Mouse (Mus musculus) kidney, postnatal 36 days (tissue): ENCODE data around the gene Btbd11.

Source experiments
- DNase-seq, 2 experiments: peaks; one replicate each; pipeline ENCODE4 v3.0.0; 2021 to 2022; ENCODE audit warnings: mixed read lengths in 2 of 2

Gene Btbd11

DNA sequence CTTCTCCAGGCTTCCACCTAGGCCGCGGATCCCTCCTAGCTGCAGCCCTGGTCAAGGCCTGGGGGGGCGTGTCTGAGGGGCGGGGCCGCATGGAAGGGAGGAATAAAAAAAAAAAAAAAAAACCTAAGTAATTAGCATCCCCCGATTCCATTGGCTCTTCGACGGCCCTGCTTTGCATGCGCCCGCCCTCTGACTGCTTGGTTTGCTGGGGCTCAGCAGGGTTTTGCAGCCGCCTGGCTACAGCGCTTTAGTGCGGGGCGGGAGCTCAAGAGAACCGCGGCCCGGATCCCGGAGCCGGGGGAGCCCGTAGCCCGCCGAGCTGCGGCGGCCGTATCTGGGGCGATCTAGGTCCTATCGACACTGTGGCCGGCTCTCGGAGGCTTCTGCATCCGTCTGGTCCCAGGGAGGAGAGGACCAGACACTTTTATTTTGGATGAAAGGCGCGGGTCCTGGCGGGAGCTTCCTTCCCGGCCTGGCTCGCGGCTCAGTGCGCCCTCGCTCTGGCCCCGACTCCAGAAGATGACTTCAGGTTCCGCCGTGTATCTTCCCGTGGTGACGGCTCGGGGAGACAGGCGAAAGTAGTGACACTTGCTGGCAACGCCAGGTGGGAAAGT, at the start of gene Btbd11:
TSS of gene Btbd11 (plus strand) at position 210 of the 614 bp plus-strand sequence.
- DNase-seq = peak; percentile 95 to 96

DNA sequence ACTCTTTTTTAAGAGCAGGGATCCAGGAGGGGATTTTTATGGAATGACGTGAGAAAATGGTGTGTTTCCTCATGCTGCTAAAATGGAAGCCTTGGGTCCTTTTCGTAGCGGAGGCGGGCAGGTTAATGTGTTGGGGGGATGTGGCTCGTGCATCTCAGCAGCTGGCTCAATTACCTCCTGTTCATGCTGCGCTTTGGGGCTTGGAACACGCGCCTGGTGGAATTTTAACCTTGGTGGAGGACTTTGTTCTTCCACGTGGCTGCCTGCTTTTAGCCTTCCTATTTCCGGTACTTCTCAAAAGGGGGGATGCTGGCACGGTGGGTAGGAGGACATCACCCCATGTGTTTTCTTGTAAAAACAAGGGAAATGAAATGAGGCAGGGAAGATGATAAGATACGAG, 47.9 kb upstream of the Btbd11 start:
- peak; percentile 46 to 69 for DNase-seq

DNA sequence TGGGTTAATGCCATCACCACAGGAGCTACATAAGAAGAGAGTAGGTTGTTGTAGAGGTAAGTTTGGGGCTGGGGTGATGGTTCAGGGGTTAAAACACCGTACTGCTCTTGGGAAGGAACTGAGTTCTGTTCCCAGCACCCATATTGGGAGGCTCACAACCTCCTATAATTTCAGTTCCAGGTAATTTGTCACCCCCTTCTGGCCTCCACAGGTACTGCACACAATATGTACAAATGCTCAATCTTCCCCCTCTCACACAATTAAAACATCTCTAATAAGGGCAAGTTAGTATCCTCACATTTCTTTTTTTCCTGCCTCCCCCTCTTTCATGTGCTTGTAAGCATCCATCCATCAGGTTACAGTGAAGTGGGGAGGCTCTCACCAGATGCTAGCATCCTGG, 44.7 kb upstream of the Btbd11 start:
- no peak for DNase-seq

DNA sequence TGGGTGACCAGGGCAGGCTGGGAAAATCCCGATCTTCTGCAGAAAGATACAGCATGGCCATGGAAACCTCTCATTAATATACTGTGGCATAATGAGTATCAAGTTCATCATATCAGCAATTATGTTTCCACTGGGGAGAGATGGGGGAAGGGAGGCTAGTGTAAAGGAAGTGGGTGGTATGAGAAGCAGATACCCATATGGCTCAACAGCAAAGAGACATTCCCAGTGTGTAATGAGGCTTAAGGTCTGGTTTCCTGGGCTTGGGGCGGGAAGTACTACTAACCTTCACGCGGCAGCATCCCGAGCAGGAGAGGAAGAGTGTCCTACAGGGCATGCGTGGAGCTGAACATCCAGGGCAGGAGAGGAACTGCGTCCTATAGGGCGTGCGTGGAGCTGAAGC, 39.4 kb upstream of the Btbd11 start:
- no peak for DNase-seq

DNA sequence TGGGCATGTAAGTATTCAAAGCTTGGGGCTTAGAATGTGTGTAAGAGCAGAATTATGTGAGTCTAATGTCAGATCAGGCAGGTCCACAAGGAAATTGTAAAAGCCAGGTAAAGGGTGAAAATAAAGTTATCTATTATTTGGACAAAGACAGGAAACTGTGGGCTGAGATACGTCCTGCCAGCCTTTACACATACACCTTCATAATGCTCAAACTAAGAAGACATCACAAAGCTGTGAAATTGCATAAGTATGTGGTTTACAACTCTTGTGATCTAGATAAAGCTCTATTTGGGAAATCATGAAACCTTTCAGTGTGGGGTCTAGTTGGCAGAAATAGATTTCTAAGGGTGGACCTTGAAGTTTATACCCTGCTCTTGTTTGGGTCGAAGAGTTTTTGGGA, 34.1 kb upstream of the Btbd11 start:
- DNase-seq = no peak

DNA sequence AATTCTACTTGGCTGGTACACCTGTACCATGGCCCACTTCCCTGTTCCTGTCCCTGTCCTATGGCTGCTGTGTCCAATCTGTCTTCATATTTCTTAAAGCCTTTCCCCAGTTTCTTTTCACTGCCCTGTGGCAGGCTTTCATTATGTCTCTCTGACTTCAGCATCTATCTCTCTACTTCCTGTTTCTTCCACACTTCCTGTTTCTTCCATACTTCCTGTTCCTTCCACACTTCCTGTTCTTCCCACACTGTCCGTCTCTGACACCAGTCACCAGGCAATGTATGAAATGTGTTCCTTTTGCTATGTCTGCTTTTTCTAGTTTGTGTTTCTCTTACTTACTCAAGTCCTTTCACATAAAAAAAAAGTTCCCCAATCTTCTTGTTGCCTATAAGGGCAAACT, 32.3 kb upstream of the Btbd11 start:
- no peak for DNase-seq

DNA sequence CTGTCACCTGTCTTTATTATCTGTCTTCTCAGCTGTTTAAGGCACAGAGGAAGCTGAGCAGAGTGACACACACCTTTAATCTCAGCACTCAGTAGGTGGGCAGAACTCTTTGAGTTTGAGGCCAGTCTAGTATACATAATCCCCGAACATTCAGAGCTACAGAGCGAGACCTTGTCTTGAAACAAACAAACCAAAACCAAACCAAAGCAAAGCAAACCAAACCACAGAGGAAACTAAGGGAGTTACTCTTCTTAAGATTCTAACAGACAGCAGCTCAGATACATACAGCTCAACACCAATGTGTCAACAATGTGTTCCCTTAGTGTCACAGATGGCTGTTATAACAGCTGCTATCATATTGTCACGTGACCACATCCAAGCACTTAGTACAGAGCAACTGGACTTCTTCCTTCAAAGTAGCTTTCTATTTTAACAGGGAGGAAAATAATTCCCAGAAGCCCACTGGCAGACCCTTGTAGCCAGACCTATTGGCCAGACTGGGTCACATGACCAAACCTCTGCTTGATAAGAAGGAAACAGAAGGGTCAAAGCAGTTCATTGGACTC, 27.0 kb upstream of the Btbd11 start:
- DNase-seq = no peak

DNA sequence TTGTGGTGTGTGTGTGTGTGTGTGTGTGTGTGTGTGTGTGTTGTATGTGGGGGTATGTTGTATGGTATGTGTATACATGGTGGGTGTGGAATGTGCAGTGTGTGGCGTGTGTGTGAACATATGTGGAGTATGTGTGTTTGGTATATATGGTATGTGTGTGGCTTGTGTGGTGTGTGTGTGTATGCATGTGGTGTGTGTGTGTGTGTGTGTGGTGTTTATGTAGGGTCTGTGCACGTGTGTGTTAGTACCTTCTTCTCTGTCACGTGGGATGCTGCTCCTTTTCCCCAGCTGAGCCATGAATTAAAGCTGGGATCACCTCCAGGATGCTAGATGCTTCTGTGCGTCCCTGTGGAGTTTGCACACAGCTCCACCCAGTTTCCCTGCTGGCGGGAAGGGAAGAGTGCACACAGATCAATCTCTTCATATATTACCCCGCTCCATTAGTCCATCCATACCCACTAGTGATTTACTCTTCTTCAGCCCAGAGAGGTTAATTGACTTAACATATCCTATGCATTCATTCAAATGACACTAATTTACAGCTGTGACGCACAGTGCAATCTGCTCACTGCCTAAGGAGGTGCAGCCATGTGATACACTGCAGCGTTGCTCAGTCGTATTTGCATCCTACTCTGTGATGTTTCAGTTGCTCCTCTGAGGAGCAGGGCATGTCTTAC, 23.7 kb upstream of the Btbd11 start:
- no peak for DNase-seq

DNA sequence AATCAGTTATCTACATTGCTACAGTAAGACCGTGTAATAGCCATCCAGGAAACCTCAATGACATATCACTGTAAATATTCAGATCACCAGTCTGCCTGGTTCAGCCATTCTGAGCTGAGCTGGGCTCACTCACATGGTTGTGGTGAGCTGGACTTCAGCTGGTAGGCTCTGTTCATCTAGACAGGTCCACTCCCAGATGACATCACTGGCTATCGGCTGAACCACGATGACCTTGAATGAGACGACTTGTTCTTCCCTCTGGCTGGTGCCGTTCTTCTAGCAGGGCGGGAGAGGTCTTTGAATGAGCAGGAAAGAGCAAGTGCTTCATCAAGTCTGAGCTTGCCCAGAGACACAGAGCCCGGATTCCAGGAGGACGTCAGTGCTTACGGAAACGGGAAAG, 19.7 kb upstream of the Btbd11 start:
- no peak for DNase-seq

DNA sequence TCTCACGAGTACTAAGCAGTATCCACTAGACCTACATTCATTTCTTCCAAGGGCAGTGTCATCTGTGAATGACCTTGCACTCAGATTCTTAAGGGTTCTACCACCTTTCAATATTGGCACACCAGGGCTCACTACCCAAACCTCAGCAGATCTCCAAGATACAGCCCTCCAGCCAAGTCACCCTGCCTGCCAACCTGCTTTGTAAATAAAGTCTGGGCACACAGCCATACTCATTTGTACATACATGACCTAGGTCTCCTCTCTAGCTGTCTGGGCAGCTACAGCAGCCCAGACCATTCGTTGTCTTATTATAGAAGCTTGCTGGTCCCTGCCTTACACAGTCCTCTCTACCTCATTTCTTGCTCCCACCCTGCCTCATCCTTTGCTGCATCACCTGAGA, 15.3 kb upstream of the Btbd11 start:
- DNase-seq = peak in 1 of 2 experiments; percentile 9

DNA sequence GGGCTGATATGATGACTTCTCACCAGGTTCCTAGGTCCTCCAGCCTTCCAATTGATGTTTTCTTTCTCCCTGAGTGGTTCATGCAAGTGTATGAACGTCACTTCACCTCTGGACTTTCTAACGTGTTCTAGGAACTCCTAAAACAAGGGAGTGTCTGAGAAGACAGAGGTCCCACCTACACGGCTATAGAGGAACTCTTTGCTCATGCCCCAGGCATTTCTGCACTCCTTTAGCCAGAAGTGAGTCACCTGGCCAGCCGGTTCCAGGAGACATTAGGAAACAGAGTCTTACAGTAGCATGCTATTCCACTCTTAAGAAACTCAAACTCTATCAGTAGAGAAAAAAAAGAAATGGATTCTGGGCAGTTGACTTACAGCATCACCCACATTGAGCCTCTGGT, 14.5 kb upstream of the Btbd11 start:
- no peak for DNase-seq

DNA sequence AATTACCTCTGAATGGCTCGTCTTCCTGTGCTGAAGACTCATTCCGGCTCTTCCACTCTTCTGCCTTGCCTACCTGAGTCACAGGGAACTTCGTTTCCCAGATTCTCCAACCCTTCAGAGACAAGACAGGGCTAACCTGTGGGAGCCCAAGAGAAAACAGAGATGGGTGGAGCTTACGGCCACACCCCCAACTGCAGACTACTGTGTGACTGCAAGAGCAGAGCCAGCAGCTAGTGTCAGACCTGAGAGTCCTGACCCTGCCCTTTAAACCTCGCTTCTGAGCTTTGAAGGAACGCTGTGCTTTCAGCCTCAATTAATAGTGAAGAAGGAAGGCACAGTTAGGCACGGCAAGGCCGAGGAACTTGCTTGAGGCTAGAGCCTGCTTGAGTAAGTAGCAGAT, 7.6 kb upstream of the Btbd11 start:
- peak; percentile 54 to 75 for DNase-seq

DNA sequence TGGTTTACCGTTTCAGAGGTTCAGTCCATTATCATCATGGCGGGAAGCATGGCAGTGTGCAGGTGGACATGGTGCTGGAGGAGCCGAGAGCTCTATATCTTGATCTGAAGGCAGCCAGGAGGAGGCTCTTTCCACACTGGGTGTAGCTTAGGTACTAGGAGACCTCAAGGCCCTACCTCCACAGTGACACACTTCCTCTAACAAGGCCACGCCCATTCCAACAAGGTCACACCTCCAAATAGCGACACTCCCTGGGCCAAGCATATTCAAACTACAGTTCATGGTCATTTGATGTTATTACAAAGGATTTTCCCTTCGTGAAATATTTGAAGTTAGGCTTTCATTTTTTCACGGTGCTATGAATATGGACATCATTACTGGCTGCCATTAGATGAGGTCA, 3.6 kb upstream of the Btbd11 start:
- no peak for DNase-seq

DNA sequence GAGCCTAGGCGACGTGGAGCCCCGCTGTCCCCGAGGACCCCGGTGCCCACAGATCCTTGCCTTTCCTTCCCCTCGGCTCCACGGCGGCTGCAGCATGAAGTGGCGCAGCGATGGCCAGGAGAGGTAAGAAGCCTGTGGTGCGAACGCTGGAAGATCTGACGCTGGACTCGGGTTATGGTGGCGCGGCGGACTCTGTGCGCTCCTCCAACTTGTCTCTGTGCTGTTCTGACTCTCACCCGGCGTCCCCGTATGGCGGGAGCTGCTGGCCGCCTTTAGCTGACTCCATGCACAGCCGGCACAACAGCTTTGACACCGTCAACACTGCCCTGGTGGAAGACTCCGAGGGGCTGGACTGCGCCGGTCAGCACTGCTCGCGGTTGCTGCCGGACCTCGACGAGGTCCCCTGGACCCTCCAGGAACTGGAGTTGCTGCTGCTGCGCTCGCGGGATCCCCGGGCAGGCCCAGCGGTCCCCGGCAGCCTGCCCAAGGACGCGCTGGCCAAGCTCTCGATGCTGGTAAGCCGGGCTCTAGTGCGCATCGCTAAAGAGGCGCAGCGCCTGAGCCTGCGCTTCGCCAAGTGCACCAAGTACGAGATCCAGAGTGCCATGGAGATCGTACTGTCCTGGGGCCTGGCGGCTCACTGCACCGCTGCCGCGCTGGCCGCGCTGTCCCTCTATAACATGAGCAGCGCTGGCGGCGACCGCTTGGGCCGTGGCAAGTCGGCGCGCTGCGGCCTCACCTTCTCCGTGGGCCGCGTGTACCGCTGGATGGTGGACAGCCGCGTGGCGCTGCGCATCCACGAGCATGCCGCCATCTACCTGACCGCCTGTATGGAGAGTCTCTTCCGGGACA, 831 bp downstream of the Btbd11 start:
- peak; percentile 8 to 51 for DNase-seq

DNA sequence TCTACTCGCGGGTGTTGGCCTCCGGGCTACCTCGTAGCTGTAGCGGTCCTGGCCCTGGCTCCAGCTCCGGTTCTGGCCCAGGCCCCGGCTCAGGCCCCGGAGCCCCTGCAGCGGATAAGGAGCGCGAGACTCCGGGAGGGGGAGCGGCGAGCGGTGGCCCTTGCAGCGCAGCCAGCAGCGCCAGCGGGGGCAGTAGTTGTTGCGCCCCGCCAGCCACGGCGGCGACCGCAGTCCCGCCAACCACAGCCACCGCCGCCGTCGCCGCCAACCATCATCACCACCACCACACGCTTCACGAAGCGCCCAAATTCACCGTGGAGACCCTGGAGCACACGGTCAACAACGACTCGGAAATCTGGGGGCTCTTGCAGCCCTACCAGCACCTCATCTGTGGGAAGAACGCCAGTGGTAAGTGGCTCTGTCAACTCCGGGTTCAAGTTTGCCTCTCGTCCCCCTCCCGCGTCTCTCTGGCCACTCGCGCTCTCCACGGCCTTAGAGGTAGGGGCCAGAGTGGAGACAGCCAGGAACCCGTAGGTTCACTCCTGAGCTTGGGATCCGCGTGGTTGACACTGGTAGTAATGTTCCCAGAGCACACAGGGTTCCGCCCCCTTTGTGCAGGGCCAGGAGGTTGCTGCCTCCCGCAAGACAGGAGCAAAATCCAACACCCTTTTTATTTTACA, 1.6 kb downstream of the Btbd11 start:
- peak; percentile 2 to 31 for DNase-seq

DNA sequence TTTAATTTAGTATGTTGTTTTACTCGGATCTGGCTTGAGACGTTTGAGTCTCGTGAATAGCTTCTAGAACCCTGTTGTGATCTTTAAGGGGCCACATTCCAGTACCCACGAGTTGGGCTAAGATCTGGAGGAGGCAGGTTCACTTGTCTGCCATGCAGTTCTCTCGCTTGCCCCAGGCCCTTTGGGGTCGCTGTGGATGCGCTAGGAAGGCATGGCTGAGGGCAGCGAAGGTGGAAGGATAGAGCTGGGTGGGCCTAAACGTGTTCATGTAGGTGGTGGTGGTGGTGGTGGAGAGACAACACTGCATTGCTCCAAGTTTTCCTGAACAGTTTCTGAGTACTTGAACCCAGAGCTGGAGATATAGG, 2.1 kb downstream of the Btbd11 start:
- DNase-seq = peak; percentile 11 to 41

DNA sequence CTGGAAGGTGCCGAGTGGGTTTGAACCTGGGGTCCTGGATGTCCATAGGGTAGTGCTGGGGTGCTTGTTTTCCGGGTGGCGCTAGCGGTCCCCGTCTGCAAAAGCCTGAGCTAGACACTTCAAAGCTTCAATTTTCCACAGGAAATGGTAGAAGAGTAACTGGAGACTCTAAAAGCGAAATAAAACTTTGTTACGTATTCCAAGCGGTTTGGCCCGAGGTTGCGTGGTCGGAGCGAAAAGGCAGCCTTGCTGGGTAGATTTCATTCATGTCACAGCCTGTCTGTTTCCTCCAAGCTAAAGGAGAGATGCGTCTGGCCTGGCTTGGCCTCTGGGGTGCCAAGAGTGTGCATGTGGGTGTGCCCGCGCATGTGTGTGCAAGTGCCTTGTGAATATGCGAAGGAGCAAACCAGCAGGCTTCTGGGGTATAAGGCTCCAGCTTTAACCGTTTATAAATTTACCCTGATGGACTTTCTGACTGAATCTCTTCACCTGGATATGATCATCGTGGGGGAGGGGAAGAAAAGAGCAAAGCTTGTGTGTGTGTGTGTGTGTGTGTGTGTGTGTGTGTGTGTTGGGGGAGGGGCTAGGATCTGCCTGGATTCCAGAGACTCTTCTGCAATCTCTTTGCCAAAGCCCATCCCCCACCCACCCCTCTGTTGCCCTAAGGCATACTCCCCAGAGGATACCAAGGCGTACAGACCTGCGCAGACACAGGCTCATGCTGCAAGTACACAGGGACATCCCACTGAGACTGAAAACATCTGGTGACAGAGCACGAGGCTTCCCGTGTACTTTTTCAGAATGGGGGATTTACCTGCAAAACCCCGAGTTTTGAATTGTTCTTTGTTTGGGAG, 2.9 kb downstream of the Btbd11 start:
- DNase-seq = no peak

DNA sequence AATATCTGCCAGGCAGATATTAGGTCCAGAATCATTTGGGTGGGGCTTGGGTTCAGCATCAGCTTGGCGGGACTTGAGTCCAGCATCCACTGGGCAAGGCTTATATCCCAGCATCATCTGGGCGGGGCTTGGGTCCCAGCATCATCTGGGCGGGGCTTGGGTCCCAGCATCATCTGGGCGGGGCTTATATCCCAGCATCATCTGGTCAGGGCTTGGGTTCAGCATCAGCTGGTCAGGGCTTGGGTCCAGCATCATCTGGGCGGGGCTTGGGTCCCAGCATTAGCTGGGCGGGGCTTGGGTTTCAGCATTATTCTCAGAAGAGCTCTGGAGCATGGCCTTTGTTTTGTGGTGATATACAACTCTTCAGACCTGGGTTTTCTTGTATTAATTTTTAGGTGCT, 6.4 kb downstream of the Btbd11 start:
- no peak for DNase-seq

DNA sequence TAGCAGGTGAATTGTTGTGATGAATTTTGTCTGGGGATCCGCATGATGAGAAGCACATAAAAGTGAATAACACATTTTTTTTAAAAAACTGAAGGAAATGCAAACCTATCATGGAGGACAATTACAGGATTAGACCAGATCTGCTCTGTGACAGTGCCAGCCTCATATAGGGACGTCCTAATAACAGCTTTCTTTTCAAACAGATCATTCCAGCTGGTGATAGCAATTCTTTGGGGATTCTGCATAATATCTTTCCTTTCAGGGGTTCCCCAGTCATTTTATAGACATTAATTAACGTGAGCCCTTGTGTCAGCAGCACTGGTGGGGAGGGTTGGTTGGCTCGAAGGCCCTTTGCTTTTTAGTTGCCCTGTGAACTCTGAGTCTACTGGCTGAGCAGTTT, 7.9 kb downstream of the Btbd11 start:
- DNase-seq = no peak

DNA sequence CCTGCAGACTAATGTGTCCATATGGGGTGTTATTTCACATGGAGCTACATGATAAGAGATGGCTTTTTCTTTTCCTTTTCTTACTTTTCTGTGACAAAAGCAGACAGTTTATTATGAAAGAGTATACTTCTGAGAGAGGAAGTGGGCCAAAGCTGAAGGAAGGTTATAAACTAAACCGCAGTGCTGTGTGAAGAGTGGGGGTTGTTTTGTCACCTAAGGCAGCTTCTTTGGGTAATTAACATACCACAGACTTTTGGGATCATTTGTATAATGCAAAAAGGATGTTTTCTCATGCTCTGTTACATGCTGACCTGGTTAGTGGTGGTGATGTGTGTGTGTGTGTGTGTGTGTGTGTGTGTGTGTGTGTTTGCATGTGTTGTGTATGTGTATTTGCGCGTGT, 24.5 kb downstream of the Btbd11 start:
- DNase-seq = no peak

DNA sequence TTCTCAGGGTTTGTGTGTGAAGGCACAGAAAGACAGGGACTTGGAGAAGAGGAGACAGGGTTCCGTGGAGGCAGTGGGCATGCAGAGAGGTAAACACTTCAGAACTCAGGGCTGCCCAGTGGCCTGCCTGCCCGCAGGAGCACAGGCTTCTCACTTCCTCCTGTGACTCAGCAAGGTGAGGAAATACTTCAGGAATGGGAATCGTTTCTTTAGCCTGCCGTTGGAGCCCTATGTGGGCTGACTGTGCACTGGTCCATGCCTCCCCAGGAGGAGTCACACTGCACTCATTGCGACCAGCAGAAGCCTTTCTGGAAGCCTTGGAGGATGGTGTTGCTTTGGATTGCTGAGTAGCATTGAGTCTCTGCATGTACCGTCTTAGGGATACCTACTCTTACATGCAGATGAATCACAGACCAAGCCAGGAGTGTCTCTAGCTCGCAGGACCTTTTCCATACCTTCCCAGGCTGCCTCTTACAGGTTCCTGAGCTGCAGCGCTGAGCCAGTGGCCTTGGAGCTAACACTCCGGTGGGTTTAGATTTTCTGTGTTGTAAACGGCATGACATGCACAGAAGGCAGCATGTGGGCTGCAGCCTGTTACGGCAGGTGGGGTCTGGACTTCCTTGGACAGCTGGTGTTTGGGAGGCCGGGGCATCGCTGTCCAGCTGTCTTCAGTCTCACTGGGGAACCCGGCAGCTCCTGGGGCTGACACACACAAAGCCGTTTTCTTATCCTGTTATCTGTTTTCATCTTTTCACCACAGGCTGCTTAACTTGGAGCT, 34.4 kb downstream of the Btbd11 start:
- DNase-seq = no peak
